8 mouse cellular contexts compared by ENCODE assay signal in the genomic region with DNA sequence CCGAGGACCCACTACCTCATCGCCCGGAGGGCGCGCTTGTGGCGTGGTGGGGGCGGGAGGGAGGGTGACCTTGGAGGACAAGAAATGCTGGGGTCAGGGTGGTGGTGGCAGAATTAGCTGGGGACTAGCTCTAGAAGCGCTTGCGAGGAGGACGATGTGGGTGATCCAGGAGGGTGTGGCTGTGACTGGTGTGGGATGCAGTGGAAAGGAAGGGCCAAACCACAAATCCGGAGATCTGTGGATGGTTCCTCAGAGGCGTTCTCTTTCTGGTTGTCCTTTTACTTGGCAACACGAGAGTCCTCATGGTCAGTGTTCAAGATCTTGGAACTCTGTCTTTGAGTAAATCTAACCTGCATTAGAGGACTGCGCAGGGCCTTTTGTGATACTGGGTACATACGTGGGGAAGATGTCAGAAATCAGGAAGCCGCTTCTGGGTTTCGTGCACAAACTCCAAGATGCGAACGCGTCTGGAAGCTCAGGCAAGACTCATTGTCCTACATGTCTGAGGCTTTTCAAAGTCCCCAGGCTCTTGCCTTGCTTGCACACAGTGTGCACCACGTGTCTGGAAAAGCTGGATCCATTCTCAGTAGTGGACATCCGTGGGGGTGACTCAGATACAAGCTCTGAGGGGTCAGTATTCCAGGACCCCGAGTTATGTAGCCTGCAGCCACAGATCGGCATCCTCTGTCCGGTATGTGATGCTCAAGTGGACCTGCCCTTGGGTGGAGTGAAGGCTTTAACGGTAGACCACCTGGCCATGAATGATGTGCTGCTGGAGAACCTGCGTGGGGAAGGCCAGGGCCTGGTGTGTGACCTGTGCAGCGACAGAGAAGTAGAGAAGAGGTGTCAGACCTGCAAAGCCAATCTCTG. TPM values are rescaled to one million over a fixed set of nuclear protein-coding genes. Genes with fewer than 3 reads are reported as not detected.
A peak's percentile ranks its signal among the peaks of the same experiment; 100 is the strongest.
DNase-seq lines count a peak whose midpoint lies in the region; ATAC-seq lines count a peak whose summit lies in the region.

No protein-coding gene starts in this region.

- peaks cover 41% of the 10 kb centered on the region for H3K4me1 ChIP-seq in hindbrain, embryonic 15.5 days (replicated peaks)
- H3K4me1 ChIP-seq in midbrain, embryonic 14.5 days (ENCODE audit: control insufficient read depth, insufficient read depth, low read length) = peaks cover 27% of the 10 kb centered on the region

- peak overlapping the region; percentile 60 for H3K9ac ChIP-seq in hindbrain, embryonic 15.5 days
- H3K9ac ChIP-seq in midbrain, embryonic 14.5 days (replicated peaks; ENCODE audit: low read length) = peak overlapping the region; percentile 68

- H3K4me3 ChIP-seq in hindbrain, embryonic 15.5 days = peak overlapping the region; percentile 51
- peak overlapping the region; percentile 58 for H3K4me3 ChIP-seq in midbrain, embryonic 14.5 days (replicated peaks; ENCODE audit: low read depth, low read length)

- no peaks in the 10 kb centered on the region; the same call in 1 of the 2 replicates for H3K36me3 ChIP-seq in hindbrain, embryonic 15.5 days
- peaks cover 4% of the 10 kb centered on the region; the same call in 1 of the 2 replicates for H3K36me3 ChIP-seq in midbrain, embryonic 14.5 days (ENCODE audit: control insufficient read depth, insufficient read depth, low read length)

- peak; percentile 42 for ATAC-seq in frontal cortex, adult (ENCODE audit: low TSS enrichment)
- ATAC-seq in hindbrain, embryonic 15.5 days (ENCODE audit: low FRiP score, low read depth) = peak; percentile 59
- peak; percentile 49 for ATAC-seq in midbrain, embryonic 14.5 days (ENCODE audit: low FRiP score, low TSS enrichment)

- peak overlapping the region; percentile 61 for H3K4me2 ChIP-seq in hindbrain, embryonic 15.5 days
- H3K4me2 ChIP-seq in midbrain, embryonic 14.5 days (ENCODE audit: low read length) = peak overlapping the region; percentile 61

- no peaks in the 10 kb centered on the region for H3K9me3 ChIP-seq in hindbrain, embryonic 15.5 days
- no peaks in the 10 kb centered on the region for H3K9me3 ChIP-seq in midbrain, embryonic 14.5 days (ENCODE audit: control insufficient read depth, low read length)

- no peak for DNase-seq in frontal cortex, postnatal 36 days (ENCODE audit: low spot score in 2 of 2)
- peak; percentile 23 for DNase-seq in thymus, postnatal 0 days (ENCODE audit: low spot score)
- no peak for DNase-seq in thymus, adult 18-20 months
- DNase-seq in midbrain, embryonic 14.5 days = no peak
- DNase-seq in right cerebral cortex, postnatal 14 days = no peak
- no peak for DNase-seq in natural killer cell, adult 2 months (ENCODE audit: low spot score in 2 of 2)

- WGBS in hindbrain, embryonic 15.5 days = 37% methylated on average over 28 of the region's 28 CpGs
- 37% methylated on average over 28 of the region's 28 CpGs for WGBS in midbrain, embryonic 14.5 days

- peak overlapping the region; percentile 85 for H3K27ac ChIP-seq in hindbrain, embryonic 15.5 days (replicated peaks)
- H3K27ac ChIP-seq in midbrain, embryonic 14.5 days (replicated peaks; ENCODE audit: low read depth, low read length) = peak overlapping the region; percentile 84

- no peaks in the 10 kb centered on the region for H3K27me3 ChIP-seq in hindbrain, embryonic 15.5 days
- H3K27me3 ChIP-seq in midbrain, embryonic 14.5 days (ENCODE audit: control insufficient read depth, insufficient read depth, low read length) = no peaks in the 10 kb centered on the region

RNA-seq across cellular contexts. Expression of gene Trim45, which starts 0.7 kb away (rescaled TPM):
- polyA plus RNA-seq in thymus, postnatal 0 days (2015; fragmentation: Nextera tagmentation; extraction: Ambion mirVana) = 2.4 and 2.7 TPM in 2 replicates
- 7.3 and 8.2 TPM in 2 replicates for polyA plus RNA-seq in hindbrain, embryonic 15.5 days (2015; fragmentation: Nextera tagmentation; extraction: Ambion mirVana)
- 6.5 and 10.4 TPM in 2 replicates for polyA plus RNA-seq in midbrain, embryonic 14.5 days (2014; fragmentation: Nextera tagmentation; extraction: Ambion mirVana)

RNA-seq across cellular contexts. Expression of gene Ttf2, which starts 46.7 kb away (rescaled TPM):
- polyA plus RNA-seq in thymus, postnatal 0 days (2015; fragmentation: Nextera tagmentation; extraction: Ambion mirVana) = 15.9 and 17.3 TPM in 2 replicates
- 4.5 and 4.8 TPM in 2 replicates for polyA plus RNA-seq in hindbrain, embryonic 15.5 days (2015; fragmentation: Nextera tagmentation; extraction: Ambion mirVana)
- polyA plus RNA-seq in midbrain, embryonic 14.5 days (2014; fragmentation: Nextera tagmentation; extraction: Ambion mirVana) = 3.4 and 6.6 TPM in 2 replicates
